ENCODE assay signal across 16 mouse cellular contexts in the genomic region with DNA sequence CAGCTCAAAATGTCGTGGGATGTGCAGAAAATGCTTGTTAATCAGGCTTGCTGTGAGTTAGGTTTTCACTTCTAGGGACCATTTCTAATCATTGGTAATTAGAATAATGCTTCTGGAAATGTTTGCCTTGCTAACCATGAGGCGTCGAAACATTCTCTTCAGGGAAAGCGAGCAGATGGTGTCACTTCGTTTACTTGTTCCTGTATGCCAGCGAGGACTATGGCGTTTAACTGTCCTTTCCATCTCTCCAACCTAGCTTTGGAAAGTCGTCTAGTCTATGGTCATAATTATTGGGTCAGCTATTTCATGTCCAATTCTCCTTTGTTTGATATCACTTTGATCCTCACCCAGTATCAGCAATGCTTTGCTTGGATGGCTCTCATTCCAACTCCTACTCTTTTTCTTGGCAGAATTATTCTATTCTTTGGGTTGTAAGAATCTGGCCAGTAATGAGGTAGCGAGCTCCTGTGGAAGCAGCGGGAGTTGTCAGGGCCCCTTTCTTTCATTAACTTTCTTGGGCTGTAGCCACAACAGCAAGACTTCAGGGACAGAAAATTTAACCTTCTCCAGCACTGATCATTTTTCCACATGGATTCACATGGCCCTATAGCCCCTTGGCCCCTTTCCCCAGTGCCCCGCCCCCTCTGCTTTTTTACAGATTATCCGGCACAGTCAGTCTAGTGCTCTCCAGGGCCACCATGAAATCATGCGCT.
DNase-seq lines count a peak whose midpoint lies in the region; ATAC-seq lines count a peak whose summit lies in the region.
"Had no signal": no experiment of that assay in that cellular context is flagged by ENCODE, and none has a peak within 500 bp of the region (broad histone marks: within the 10 kb centered on the region; RNA-seq: fewer than 3 reads in every experiment).

No protein-coding gene starts in this region.

- no peak overlapping the region for H3K4me3 ChIP-seq in hindbrain, embryonic 10.5 days
- H3K4me3 ChIP-seq in hindbrain, embryonic 12.5 days: no peak overlapping the region
- H3K4me3 ChIP-seq in forebrain, embryonic 15.5 days: no peak overlapping the region
- no peak overlapping the region for H3K4me3 ChIP-seq in midbrain, embryonic 13.5 days (replicated peaks)
- H3K4me3 ChIP-seq: embryonic facial prominence, embryonic 15.5 days; gastrocnemius, adult 2 months; neural tube, embryonic 12.5 days had no signal

- WGBS in hindbrain, embryonic 10.5 days: 70% methylated on average over 13 of the region's 13 CpGs
- 68% methylated on average over 13 of the region's 13 CpGs for WGBS in hindbrain, embryonic 12.5 days
- 17% methylated on average over 13 of the region's 13 CpGs for WGBS in forebrain, embryonic 15.5 days
- 57% methylated on average over 13 of the region's 13 CpGs for WGBS in midbrain, embryonic 13.5 days

- no peak overlapping the region for H3K9ac ChIP-seq in hindbrain, embryonic 12.5 days
- no peak overlapping the region for H3K9ac ChIP-seq in forebrain, embryonic 15.5 days (replicated peaks)
- no peak overlapping the region for H3K9ac ChIP-seq in midbrain, embryonic 13.5 days (replicated peaks)
- H3K9ac ChIP-seq: embryonic facial prominence, embryonic 15.5 days; neural tube, embryonic 12.5 days had no signal

- H3K27me3 ChIP-seq in hindbrain, embryonic 10.5 days (ENCODE audit: insufficient read depth, poor library complexity, severe bottlenecking): no peaks in the 10 kb centered on the region
- no peaks in the 10 kb centered on the region for H3K27me3 ChIP-seq in hindbrain, embryonic 12.5 days
- no peaks in the 10 kb centered on the region for H3K27me3 ChIP-seq in forebrain, embryonic 15.5 days
- H3K27me3 ChIP-seq in midbrain, embryonic 13.5 days: no peaks in the 10 kb centered on the region
- H3K27me3 ChIP-seq: embryonic facial prominence, embryonic 15.5 days; neural tube, embryonic 12.5 days; Patski had no signal

- no peaks in the 10 kb centered on the region for H3K36me3 ChIP-seq in hindbrain, embryonic 10.5 days
- no peaks in the 10 kb centered on the region for H3K36me3 ChIP-seq in hindbrain, embryonic 12.5 days
- H3K36me3 ChIP-seq in forebrain, embryonic 15.5 days: no peaks in the 10 kb centered on the region
- H3K36me3 ChIP-seq in midbrain, embryonic 13.5 days: no peaks in the 10 kb centered on the region
- H3K36me3 ChIP-seq: embryonic facial prominence, embryonic 15.5 days; neural tube, embryonic 12.5 days had no signal

- peak; percentile 9 for DNase-seq in hindbrain, embryonic 10.5 days (ENCODE audit: low spot score)
- DNase-seq in embryo, embryonic 11 days: peak; percentile 35
- no peak for DNase-seq in adrenal gland, postnatal 14 days
- no peak for DNase-seq in gastrocnemius, postnatal 25 days
- no peak for DNase-seq in kidney, adult 18-20 months
- DNase-seq: gastrocnemius, adult 2 months; kidney, adult 8-10 months; layer of hippocampus, adult 9-11 months; lung, postnatal 4 days had no signal

- no peaks in the 10 kb centered on the region for H3K9me3 ChIP-seq in hindbrain, embryonic 10.5 days
- H3K9me3 ChIP-seq in hindbrain, embryonic 12.5 days (replicated peaks): no peaks in the 10 kb centered on the region
- H3K9me3 ChIP-seq in forebrain, embryonic 15.5 days: no peaks in the 10 kb centered on the region
- no peaks in the 10 kb centered on the region for H3K9me3 ChIP-seq in midbrain, embryonic 13.5 days
- H3K9me3 ChIP-seq: embryonic facial prominence, embryonic 15.5 days; neural tube, embryonic 12.5 days had no signal

- H3K27ac ChIP-seq in hindbrain, embryonic 10.5 days: no peak overlapping the region
- H3K27ac ChIP-seq in hindbrain, embryonic 12.5 days: no peak overlapping the region
- peak overlapping the region; percentile 45; the same call in 1 of the 2 replicates for H3K27ac ChIP-seq in forebrain, embryonic 15.5 days (replicated peaks)
- no peak overlapping the region for H3K27ac ChIP-seq in midbrain, embryonic 13.5 days
- H3K27ac ChIP-seq: embryonic facial prominence, embryonic 15.5 days; gastrocnemius, adult 2 months; neural tube, embryonic 12.5 days had no signal

- peaks cover 5% of the 10 kb centered on the region; the same call in 1 of the 2 replicates for H3K4me1 ChIP-seq in hindbrain, embryonic 10.5 days (replicated peaks)
- peaks cover 4% of the 10 kb centered on the region; the same call in 1 of the 2 replicates for H3K4me1 ChIP-seq in hindbrain, embryonic 12.5 days
- peaks cover 9% of the 10 kb centered on the region; the same call in 1 of the 2 replicates for H3K4me1 ChIP-seq in forebrain, embryonic 15.5 days
- H3K4me1 ChIP-seq in midbrain, embryonic 13.5 days (replicated peaks): 0 out of 2 replicates have a peak, but pooled peaks cover 4% of the 10 kb centered on the region
- H3K4me1 ChIP-seq: embryonic facial prominence, embryonic 15.5 days; neural tube, embryonic 12.5 days had no signal

- no peak overlapping the region for H3K4me2 ChIP-seq in hindbrain, embryonic 12.5 days (replicated peaks)
- H3K4me2 ChIP-seq in forebrain, embryonic 15.5 days (replicated peaks): peak overlapping the region; percentile 23; the same call in 1 of the 2 replicates
- no peak overlapping the region for H3K4me2 ChIP-seq in midbrain, embryonic 13.5 days (replicated peaks)
- H3K4me2 ChIP-seq: embryonic facial prominence, embryonic 15.5 days; neural tube, embryonic 12.5 days had no signal

- no peak for ATAC-seq in hindbrain, embryonic 12.5 days (ENCODE audit: low FRiP score)
- ATAC-seq in forebrain, embryonic 15.5 days (replicated peaks): peak; percentile 92
- peak; percentile 76 for ATAC-seq in midbrain, embryonic 13.5 days
- ATAC-seq: CD4-positive, CD25-positive, alpha-beta regulatory T cell, adult 4 months; Patski had no signal

Comparison
In these comparisons a context has a peak if more than half of its experiments do, and no peak if none do; other contexts are left out.
1. DNase-seq: peak in hindbrain, embryonic 10.5 days (single experiment) and embryo, embryonic 11 days (single experiment); none in adrenal gland, postnatal 14 days (single experiment), gastrocnemius, postnatal 25 days (single experiment) and kidney, adult 18-20 months (single experiment).